Mouse (Mus musculus): Measurements from ENCODE around the gene Gm26602. TPM values are rescaled to one million over a fixed set of nuclear protein-coding genes. Genes with fewer than 3 reads are reported as not detected.
A peak's percentile ranks its signal among the peaks of the same experiment; 100 is the strongest.

Gm26602 gene
- polyA plus RNA-seq, 1 experiment from 2014 or later, result 1.4 TPM

GRCm38 (mm10) chr10:79914948-79915596 lies 4.4 kb downstream of the Gm26602 start:
- DNase-seq (ENCODE audit: low spot score), result no peak
- Histone ChIP-seq H3K4me3 (no peak overlapping the region), H3K27ac (no peak overlapping the region), H3K9me3 (no peaks in the 10 kb centered on the region), H3K27me3 (ENCODE audit: insufficient read depth, poor library complexity, severe bottlenecking) (peaks cover 28% of the 10 kb centered on the region), H3K4me1 (peaks cover 66% of the 10 kb centered on the region), H3K36me3 (peaks cover 32% of the 10 kb centered on the region)
- 71% methylated on average over 7 of the region's 7 CpGs for WGBS

- peaks cover 76% of the 10 kb centered on the region for H3K4me1 ChIP-seq
- H3K27ac ChIP-seq, result peak overlapping the region; percentile 95
- peaks cover 24% of the 10 kb centered on the region for H3K36me3 ChIP-seq
- 8% methylated on average over 8 of the region's 8 CpGs for WGBS
- no peak for DNase-seq (ENCODE audit: low spot score)
- no peaks in the 10 kb centered on the region for H3K9me3 ChIP-seq
- H3K27me3 ChIP-seq (ENCODE audit: insufficient read depth, poor library complexity, severe bottlenecking), result peaks cover 38% of the 10 kb centered on the region
- H3K4me3 ChIP-seq, result peak overlapping the region; percentile 88
These were observed 5.4 kb downstream of the Gm26602 start for GRCm38 (mm10) chr10:79916081-79916480.

- WGBS, result 3% methylated on average over 42 of the region's 42 CpGs
- peak; percentile 95 for DNase-seq (ENCODE audit: low spot score)
- peaks cover 47% of the 10 kb centered on the region for H3K27me3 ChIP-seq (ENCODE audit: insufficient read depth, poor library complexity, severe bottlenecking)
- peaks cover 84% of the 10 kb centered on the region for H3K4me1 ChIP-seq
- no peaks in the 10 kb centered on the region for H3K9me3 ChIP-seq
- H3K27ac ChIP-seq, result peak within 1 kb of the TSS; percentile 95
- peaks cover 15% of the 10 kb centered on the region for H3K36me3 ChIP-seq
- peak within 1 kb of the TSS; percentile 88 for H3K4me3 ChIP-seq
These were observed 6.3 kb downstream of the Gm26602 start, which contains the start of gene Kiss1r for GRCm38 (mm10) chr10:79916808-79917531. TSS of gene Kiss1r (plus strand) at chr10:79916971.

GRCm38 (mm10) chr10:79917532-79918100 lies 7.0 kb downstream of the Gm26602 start:
- 62% methylated on average over 5 of the region's 5 CpGs for WGBS
- Histone ChIP-seq H3K27ac (peak overlapping the region; percentile 95; the same call in 1 of the 2 replicates), H3K36me3 (peaks cover 9% of the 10 kb centered on the region), H3K4me3 (peak overlapping the region; percentile 88), H3K4me1 (peaks cover 79% of the 10 kb centered on the region), H3K9me3 (no peaks in the 10 kb centered on the region), H3K27me3 (ENCODE audit: insufficient read depth, poor library complexity, severe bottlenecking) (peaks cover 54% of the 10 kb centered on the region)
- DNase-seq (ENCODE audit: low spot score), result no peak

DNA sequence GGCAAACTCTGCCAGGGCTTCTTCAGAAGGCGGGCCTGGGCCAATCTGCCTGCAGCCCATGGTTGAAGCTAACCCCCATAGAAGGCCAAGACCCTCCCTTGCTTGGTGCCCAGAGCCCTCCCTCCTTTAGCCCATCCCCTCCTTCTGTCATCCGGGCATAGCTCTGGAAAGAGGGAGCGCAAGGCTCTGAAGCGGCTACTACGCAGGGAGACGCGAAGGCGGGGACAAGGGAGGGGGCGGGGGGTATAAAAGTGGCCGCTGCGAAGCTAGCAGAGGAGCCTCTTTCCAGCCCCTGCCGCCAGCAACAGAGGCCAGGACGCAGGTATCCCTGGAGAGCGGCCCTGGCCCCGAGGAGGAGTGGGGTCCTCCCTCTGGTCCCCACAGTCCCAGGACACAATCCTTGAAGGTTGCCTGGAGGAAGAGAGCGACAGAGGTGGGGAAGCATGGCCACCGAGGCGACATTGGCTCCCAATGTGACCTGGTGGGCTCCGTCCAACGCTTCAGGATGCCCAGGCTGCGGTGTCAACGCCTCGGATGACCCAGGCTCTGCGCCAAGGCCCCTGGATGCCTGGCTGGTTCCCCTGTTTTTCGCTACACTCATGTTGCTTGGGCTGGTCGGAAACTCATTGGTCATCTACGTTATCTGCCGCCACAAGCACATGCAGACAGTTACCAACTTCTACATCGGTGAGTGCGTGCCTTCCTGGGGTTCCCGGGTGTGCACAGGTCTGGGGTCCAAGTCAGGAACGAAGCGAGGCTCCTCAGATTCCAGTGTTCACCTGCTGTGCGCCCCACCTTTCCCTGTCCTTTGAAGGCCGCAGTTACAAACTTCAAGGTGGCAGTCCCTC lies 7.8 kb downstream of the Gm26602 start:
- H3K4me3 ChIP-seq, result peak overlapping the region; percentile 88
- H3K4me1 ChIP-seq, result peaks cover 78% of the 10 kb centered on the region
- peaks cover 62% of the 10 kb centered on the region for H3K27me3 ChIP-seq (ENCODE audit: insufficient read depth, poor library complexity, severe bottlenecking)
- H3K9me3 ChIP-seq, result no peaks in the 10 kb centered on the region
- DNase-seq (ENCODE audit: low spot score), result no peak
- 0 out of 2 replicates have a peak, but pooled peaks cover 2% of the 10 kb centered on the region for H3K36me3 ChIP-seq
- peak overlapping the region; percentile 59 for H3K27ac ChIP-seq
- WGBS, result 6% methylated on average over 35 of the region's 35 CpGs

- 3% methylated on average over 21 of the region's 21 CpGs for WGBS
- Histone ChIP-seq H3K27ac (no peak overlapping the region), H3K4me3 (peak overlapping the region; percentile 88), H3K9me3 (no peaks in the 10 kb centered on the region), H3K36me3 (no peaks in the 10 kb centered on the region), H3K27me3 (ENCODE audit: insufficient read depth, poor library complexity, severe bottlenecking) (peaks cover 70% of the 10 kb centered on the region), H3K4me1 (peaks cover 69% of the 10 kb centered on the region)
- DNase-seq (ENCODE audit: low spot score), result no peak
These were observed 8.7 kb downstream of the Gm26602 start for GRCm38 (mm10) chr10:79919251-79919849.

DNA sequence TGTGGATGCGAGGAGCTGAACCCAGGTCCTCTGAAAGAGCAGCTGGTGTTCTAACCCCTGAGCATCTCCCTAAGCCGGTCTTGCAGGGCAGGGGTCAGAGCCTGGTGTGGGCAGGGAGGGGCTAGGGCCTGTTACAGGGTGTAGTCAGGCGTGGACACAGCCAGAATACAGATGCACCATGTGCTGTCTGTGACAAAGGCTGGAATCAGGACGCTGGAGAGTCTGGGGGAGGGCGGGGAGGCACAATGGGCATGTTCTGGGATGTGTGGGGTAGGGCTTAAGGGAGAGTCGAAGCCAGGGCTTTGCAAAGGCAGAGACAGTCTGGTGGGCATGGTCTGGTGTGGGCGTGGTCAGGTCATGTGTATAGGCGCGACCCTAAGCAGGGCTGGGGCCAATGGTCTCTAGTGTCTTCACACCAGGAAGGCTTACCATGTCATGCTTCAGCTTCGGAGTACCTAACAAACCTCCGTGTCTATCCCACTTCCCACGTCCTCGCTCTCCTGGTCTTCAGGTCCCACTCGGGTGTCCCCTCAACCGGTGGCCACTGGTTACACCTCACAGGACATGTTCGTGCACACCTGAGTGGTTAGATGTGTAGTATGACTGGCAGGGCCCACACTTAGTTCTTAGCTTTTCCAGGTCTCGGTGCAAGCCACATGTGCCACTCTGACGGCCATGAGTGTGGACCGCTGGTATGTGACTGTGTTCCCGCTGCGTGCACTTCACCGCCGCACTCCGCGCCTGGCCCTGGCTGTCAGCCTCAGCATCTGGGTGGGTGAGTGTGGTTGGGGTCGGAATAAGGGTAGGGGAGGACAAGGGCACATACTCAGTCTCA lies 9.6 kb downstream of the Gm26602 start:
- no peaks in the 10 kb centered on the region for H3K9me3 ChIP-seq
- H3K27me3 ChIP-seq (ENCODE audit: insufficient read depth, poor library complexity, severe bottlenecking), result peaks cover 70% of the 10 kb centered on the region
- H3K36me3 ChIP-seq, result no peaks in the 10 kb centered on the region
- no peak overlapping the region for H3K27ac ChIP-seq
- 26% methylated on average over 26 of the region's 26 CpGs for WGBS
- peak overlapping the region; percentile 56 for H3K4me3 ChIP-seq
- no peak for DNase-seq (ENCODE audit: low spot score)
- peaks cover 62% of the 10 kb centered on the region for H3K4me1 ChIP-seq

DNA sequence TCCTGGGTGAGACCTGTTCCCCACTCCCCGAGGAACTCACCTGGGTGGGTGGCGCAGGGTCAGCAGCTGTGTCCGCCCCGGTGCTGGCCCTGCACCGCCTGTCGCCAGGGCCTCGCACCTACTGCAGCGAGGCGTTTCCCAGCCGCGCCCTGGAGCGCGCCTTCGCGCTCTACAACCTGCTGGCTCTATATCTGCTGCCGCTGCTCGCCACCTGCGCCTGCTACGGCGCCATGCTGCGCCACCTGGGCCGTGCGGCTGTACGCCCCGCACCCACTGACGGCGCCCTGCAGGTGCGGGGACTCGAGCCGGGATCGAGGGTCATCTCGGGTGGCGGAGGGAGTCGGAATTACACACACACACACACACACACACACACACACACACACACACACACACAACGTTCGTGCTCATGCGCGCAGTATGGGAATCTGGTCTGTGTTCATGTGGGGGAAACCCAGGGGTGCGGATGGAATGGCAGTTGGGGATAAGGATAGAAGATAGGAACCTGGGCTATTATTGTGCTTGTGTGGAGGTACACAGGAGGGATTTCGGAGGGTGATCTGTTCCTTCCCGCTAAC lies 10.4 kb downstream of the Gm26602 start, which contains the start of gene R3hdm4:
R3hdm4 (minus strand) TSS at position 251 of the 578 bp plus-strand sequence.
- Histone ChIP-seq H3K4me3 (peak within 1 kb of the TSS; percentile 56), H3K27me3 (ENCODE audit: insufficient read depth, poor library complexity, severe bottlenecking) (peaks cover 70% of the 10 kb centered on the region), H3K36me3 (no peaks in the 10 kb centered on the region), H3K4me1 (peaks cover 62% of the 10 kb centered on the region), H3K27ac (0 out of 2 replicates have a peak within 1 kb of the TSS, but pooled peaks have one; percentile 22), H3K9me3 (no peaks in the 10 kb centered on the region)
- DNase-seq (ENCODE audit: low spot score), result no peak
- WGBS, result 5% methylated on average over 41 of the region's 41 CpGs

DNA sequence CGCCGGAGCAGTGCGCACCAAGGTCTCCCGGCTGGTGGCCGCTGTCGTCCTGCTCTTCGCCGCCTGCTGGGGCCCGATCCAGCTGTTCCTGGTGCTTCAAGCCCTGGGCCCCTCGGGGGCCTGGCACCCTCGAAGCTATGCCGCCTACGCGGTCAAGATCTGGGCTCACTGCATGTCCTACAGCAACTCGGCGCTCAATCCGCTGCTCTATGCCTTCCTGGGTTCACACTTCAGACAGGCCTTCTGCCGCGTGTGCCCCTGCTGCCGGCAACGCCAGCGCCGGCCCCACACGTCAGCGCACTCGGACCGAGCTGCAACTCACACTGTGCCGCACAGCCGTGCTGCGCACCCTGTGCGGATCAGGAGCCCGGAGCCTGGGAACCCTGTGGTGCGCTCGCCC lies 10.9 kb downstream of the Gm26602 start:
- Histone ChIP-seq H3K9me3 (no peaks in the 10 kb centered on the region), H3K36me3 (no peaks in the 10 kb centered on the region), H3K27ac (no peak overlapping the region), H3K27me3 (ENCODE audit: insufficient read depth, poor library complexity, severe bottlenecking) (peaks cover 70% of the 10 kb centered on the region), H3K4me1 (peaks cover 62% of the 10 kb centered on the region), H3K4me3 (peak overlapping the region; percentile 56)
- no peak for DNase-seq (ENCODE audit: low spot score)
- under 1% methylated on average over 34 of the region's 34 CpGs for WGBS

- DNase-seq (ENCODE audit: low spot score), result peak; percentile 94
- H3K4me1 ChIP-seq, result peaks cover 52% of the 10 kb centered on the region
- H3K4me3 ChIP-seq, result peak overlapping the region; percentile 99; the same call in 1 of the 2 replicates
- H3K27ac ChIP-seq, result no peak overlapping the region; the same call in 1 of the 2 replicates
- H3K27me3 ChIP-seq (ENCODE audit: insufficient read depth, poor library complexity, severe bottlenecking), result peaks cover 40% of the 10 kb centered on the region
- no peaks in the 10 kb centered on the region for H3K36me3 ChIP-seq
- WGBS, result 12% methylated on average over 29 of the region's 29 CpGs
- H3K9me3 ChIP-seq, result no peaks in the 10 kb centered on the region
These were observed 14.5 kb downstream of the Gm26602 start for GRCm38 (mm10) chr10:79924998-79925784.

All from heart, embryonic 10.5 days (tissue).